Mouse (Mus musculus): ENCODE measurements around the gene Cd8a.

GRCm38 (mm10) chr6:71360221-71360620 lies 13.0 kb upstream of the Cd8a start:
- TF ChIP-seq POLR2A (IDR thresholded peaks at IDR 0.05; ENCODE audit: borderline replicate concordance, extremely low read depth, insufficient read depth, insufficient read length, poor library complexity, severe bottlenecking) (no peak), CTCF (IDR thresholded peaks at IDR 0.05; ENCODE audit: borderline replicate concordance, extremely low read depth, insufficient read depth, insufficient read length) (no peak)

All from brain, embryonic 14.5 days (tissue).